Mouse (Mus musculus): Measurements from ENCODE around the gene Fam241a. TPM values are rescaled to one million over a fixed set of nuclear protein-coding genes. Genes with fewer than 3 reads are reported as not detected.

Gene Fam241a
- 2.7 and 3.9 TPM in 2 replicates for polyA plus RNA-seq (2016; fragmentation: Nextera tagmentation; extraction: Ambion mirVana)

- Histone ChIP-seq H3K27ac (replicated peaks) (peak within 1 kb of the TSS; percentile 83), H3K9me3 (no peaks in the 10 kb centered on the region), H3K4me3 (peak within 1 kb of the TSS; percentile 80), H3K27me3 (replicated peaks; ENCODE audit: low read depth, poor library complexity, severe bottlenecking) (peaks cover 19% of the 10 kb centered on the region), H3K4me1 (0 out of 2 replicates have a peak, but pooled peaks cover 5% of the 10 kb centered on the region), H3K36me3 (replicated peaks) (no peaks in the 10 kb centered on the region)
- WGBS, result 1% methylated on average over 94 of the region's 94 CpGs
- DNase-seq (ENCODE audit: low spot score), result peak; percentile 93
Measured at GRCm38 (mm10) chr3:127895792-127896541, at the start of gene Fam241a. Gene Fam241a, minus strand, starts transcription at chr3:127896324.

GRCm38 (mm10) chr3:127932453-127932852 is 36.3 kb upstream of the Fam241a start:
- Histone ChIP-seq H3K4me1 (no peaks in the 10 kb centered on the region), H3K4me3 (no peak overlapping the region), H3K27me3 (replicated peaks; ENCODE audit: low read depth, poor library complexity, severe bottlenecking) (no peaks in the 10 kb centered on the region), H3K36me3 (replicated peaks) (no peaks in the 10 kb centered on the region), H3K27ac (replicated peaks) (no peak overlapping the region), H3K9me3 (peaks cover 6% of the 10 kb centered on the region; the same call in 1 of the 2 replicates)
- 92% methylated on average over 11 of the region's 11 CpGs for WGBS
- DNase-seq (ENCODE audit: low spot score), result no peak

DNA sequence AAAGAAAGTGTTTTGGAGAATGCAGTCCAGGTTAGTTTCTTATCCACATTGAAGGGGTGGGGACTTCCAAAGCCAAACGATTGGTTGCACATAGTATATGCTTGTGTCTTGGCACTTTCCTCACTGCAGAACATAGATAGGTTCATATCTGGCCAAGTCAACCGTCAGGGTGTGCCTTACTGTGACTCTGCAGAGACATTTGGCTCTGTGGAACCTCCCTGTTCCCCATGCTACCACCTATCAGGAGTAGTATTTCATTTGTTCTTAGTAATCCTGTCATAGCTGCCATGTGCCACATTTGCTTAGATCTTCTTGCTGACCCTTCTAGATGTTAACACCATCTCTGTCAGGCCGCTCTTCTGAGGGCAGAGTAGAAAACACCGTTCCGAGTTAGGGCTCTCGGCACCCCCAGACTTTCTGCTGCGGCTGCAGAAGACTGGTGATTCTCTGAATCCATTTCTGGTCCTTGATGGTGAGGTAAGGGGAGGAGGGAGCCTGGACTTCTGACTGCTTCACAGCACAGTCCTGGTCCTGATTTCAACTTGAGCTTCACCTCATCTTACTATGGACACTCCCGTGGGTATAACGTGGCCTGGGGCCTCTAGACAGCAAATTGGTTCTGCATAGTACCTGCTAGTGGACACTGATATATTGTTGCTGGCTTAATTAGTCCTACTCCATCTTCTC is 34.3 kb upstream of the Fam241a start:
- no peaks in the 10 kb centered on the region for H3K36me3 ChIP-seq (replicated peaks)
- no peak for DNase-seq (ENCODE audit: low spot score)
- no peaks in the 10 kb centered on the region for H3K9me3 ChIP-seq
- no peaks in the 10 kb centered on the region for H3K4me1 ChIP-seq
- no peak overlapping the region for H3K4me3 ChIP-seq
- no peaks in the 10 kb centered on the region for H3K27me3 ChIP-seq (replicated peaks; ENCODE audit: low read depth, poor library complexity, severe bottlenecking)
- 0 out of 2 replicates have a peak overlapping the region, but pooled peaks have one; percentile 30 for H3K27ac ChIP-seq (replicated peaks)
- WGBS, result 84% methylated on average over 9 of the region's 9 CpGs

DNA sequence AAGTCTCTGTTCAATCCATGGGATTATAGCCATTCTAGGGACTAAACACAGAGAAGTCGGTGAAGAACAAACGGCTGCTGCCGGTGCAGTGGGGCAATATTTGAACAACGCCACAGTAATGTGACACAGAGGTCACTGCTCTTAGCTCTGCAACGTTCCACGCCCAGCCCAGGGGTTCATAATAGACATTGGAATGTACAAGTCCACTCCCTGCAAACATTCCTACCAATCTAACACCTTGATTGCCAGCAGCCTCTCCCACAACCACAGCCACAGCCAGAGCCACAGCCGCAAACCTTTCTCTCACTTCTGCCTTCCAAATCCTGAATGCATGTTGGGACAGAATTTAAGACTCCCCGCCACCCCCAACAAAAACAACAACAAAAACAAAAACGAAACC is 33.8 kb upstream of the Fam241a start:
- peak; percentile 19 for DNase-seq (ENCODE audit: low spot score)
- Histone ChIP-seq H3K4me3 (no peak overlapping the region), H3K27ac (replicated peaks) (no peak overlapping the region), H3K27me3 (replicated peaks; ENCODE audit: low read depth, poor library complexity, severe bottlenecking) (no peaks in the 10 kb centered on the region), H3K36me3 (replicated peaks) (no peaks in the 10 kb centered on the region), H3K9me3 (no peaks in the 10 kb centered on the region), H3K4me1 (no peaks in the 10 kb centered on the region)
- 66% methylated on average over 9 of the region's 9 CpGs for WGBS

- Histone ChIP-seq H3K4me1 (no peaks in the 10 kb centered on the region), H3K27ac (replicated peaks) (no peak overlapping the region), H3K27me3 (replicated peaks; ENCODE audit: low read depth, poor library complexity, severe bottlenecking) (no peaks in the 10 kb centered on the region), H3K36me3 (replicated peaks) (no peaks in the 10 kb centered on the region), H3K4me3 (no peak overlapping the region), H3K9me3 (no peaks in the 10 kb centered on the region)
- no peak for DNase-seq (ENCODE audit: low spot score)
- WGBS, result 77% methylated on average over 9 of the region's 9 CpGs
Measured at GRCm38 (mm10) chr3:127926635-127927183, 30.6 kb upstream of the Fam241a start.

DNA sequence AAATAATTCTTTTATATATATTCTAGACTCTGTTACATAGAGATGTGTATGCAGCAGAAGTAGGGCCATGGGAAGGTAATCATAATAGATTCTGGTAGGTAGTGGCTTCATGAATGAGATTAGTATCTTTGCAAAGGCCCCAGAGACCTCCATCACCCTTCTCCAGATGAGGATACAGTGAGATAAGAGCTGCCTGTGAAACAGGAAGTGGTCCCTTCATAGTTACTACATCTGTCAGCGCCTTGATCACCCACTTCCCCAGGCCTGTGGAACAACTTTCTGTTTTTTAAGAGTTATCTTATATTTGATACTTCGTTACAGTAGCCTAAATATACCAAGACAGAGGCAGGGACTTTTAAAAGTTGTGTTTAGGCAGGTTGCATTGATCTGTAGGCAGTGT is 28.3 kb upstream of the Fam241a start:
- Histone ChIP-seq H3K27ac (replicated peaks) (no peak overlapping the region), H3K4me3 (no peak overlapping the region), H3K9me3 (no peaks in the 10 kb centered on the region), H3K4me1 (no peaks in the 10 kb centered on the region), H3K27me3 (replicated peaks; ENCODE audit: low read depth, poor library complexity, severe bottlenecking) (no peaks in the 10 kb centered on the region), H3K36me3 (replicated peaks) (no peaks in the 10 kb centered on the region)
- 82% methylated on average over 2 of the region's 2 CpGs for whole genome bisulfite sequencing
- no peak for DNase-seq (ENCODE audit: low spot score)

GRCm38 (mm10) chr3:127923183-127923582 is 27.1 kb upstream of the Fam241a start:
- H3K4me3 ChIP-seq, result no peak overlapping the region
- no peaks in the 10 kb centered on the region for H3K9me3 ChIP-seq
- H3K27ac ChIP-seq (replicated peaks), result no peak overlapping the region

GRCm38 (mm10) chr3:127922125-127922524 is 26.0 kb upstream of the Fam241a start:
- no peaks in the 10 kb centered on the region for H3K36me3 ChIP-seq (replicated peaks)
- H3K27me3 ChIP-seq (replicated peaks; ENCODE audit: low read depth, poor library complexity, severe bottlenecking), result no peaks in the 10 kb centered on the region
- no peaks in the 10 kb centered on the region for H3K4me1 ChIP-seq
- 66% methylated on average over 5 of the region's 5 CpGs for WGBS
- no peaks in the 10 kb centered on the region for H3K9me3 ChIP-seq
- no peak overlapping the region for H3K27ac ChIP-seq (replicated peaks)
- DNase-seq (ENCODE audit: low spot score), result no peak
- H3K4me3 ChIP-seq, result no peak overlapping the region

More at GRCm38 (mm10) chr3:127923183-127923582, 27.1 kb upstream of the Fam241a start:
- H3K36me3 ChIP-seq (replicated peaks), result no peaks in the 10 kb centered on the region
- 54% methylated on average over 2 of the region's 2 CpGs for WGBS
- no peak for DNase-seq (ENCODE audit: low spot score)
- no peaks in the 10 kb centered on the region for H3K27me3 ChIP-seq (replicated peaks; ENCODE audit: low read depth, poor library complexity, severe bottlenecking)
- H3K4me1 ChIP-seq, result no peaks in the 10 kb centered on the region

DNA sequence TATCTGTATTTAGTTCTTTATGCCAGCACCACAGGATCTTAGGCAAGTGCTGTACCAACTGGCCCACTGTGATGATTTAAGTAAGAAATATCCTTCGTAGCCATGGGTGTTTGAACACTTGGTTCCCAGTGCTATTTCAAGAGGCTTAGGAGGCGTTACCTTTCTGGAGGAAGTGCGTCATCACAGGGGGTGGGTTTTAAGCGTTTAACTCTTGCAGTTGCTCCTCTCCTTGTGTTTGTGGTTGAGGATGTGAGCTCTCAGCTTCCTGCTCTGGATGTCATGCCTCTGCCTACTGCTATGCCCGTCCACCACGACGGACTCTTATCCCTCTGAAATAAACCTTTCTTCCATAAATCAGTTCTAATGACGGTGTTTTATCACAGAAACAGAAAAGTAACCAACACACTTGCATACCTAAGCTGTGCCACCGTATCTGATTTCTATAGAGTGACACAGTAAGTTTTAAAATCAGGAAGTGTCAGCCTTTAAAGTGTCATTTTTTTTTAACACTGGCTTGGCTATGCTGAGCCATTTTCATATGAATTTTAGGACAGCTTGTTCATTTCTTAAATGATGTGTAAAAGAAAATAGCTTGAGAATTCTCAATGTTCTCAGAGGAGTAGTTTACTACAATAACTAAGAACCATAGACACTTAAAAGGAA is 22.0 kb upstream of the Fam241a start:
- H3K36me3 ChIP-seq (replicated peaks), result no peaks in the 10 kb centered on the region
- no peaks in the 10 kb centered on the region for H3K27me3 ChIP-seq (replicated peaks; ENCODE audit: low read depth, poor library complexity, severe bottlenecking)
- H3K4me3 ChIP-seq, result no peak overlapping the region
- no peaks in the 10 kb centered on the region for H3K9me3 ChIP-seq
- peaks cover 13% of the 10 kb centered on the region for H3K4me1 ChIP-seq
- 80% methylated on average over 9 of the region's 9 CpGs for WGBS
- H3K27ac ChIP-seq (replicated peaks), result no peak overlapping the region
- no peak for DNase-seq (ENCODE audit: low spot score)

DNA sequence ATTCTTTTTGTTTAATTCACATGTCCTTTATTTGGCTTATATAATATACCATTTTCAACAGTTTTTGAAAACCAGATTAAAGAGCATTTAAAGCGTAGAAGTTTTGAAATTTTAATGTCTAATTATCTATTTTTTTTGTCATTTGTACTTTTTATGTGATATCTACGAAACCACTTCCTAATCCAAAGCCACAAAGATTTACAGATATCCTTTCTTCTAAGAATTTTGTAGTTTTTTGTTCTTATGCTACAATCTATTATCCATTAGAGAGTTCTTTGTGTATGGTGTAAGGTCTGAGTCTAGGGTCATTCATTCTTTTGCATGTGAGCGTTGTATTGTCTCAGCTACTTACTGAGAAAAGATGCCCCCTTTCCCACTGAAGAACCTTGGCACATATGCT is 21.4 kb upstream of the Fam241a start:
- no peak overlapping the region for H3K4me3 ChIP-seq
- no peaks in the 10 kb centered on the region for H3K9me3 ChIP-seq
- 90% methylated on average over 3 of the region's 3 CpGs for WGBS
- no peaks in the 10 kb centered on the region for H3K36me3 ChIP-seq (replicated peaks)
- no peak for DNase-seq (ENCODE audit: low spot score)
- H3K4me1 ChIP-seq, result peaks cover 13% of the 10 kb centered on the region
- H3K27ac ChIP-seq (replicated peaks), result no peak overlapping the region
- H3K27me3 ChIP-seq (replicated peaks; ENCODE audit: low read depth, poor library complexity, severe bottlenecking), result no peaks in the 10 kb centered on the region

GRCm38 (mm10) chr3:127915656-127916334 is 19.7 kb upstream of the Fam241a start:
- H3K27me3 ChIP-seq (replicated peaks; ENCODE audit: low read depth, poor library complexity, severe bottlenecking), result no peaks in the 10 kb centered on the region
- WGBS, result 82% methylated on average over 3 of the region's 3 CpGs
- peaks cover 13% of the 10 kb centered on the region for H3K4me1 ChIP-seq
- H3K36me3 ChIP-seq (replicated peaks), result no peaks in the 10 kb centered on the region
- H3K4me3 ChIP-seq, result no peak overlapping the region
- DNase-seq (ENCODE audit: low spot score), result no peak
- H3K27ac ChIP-seq (replicated peaks), result no peak overlapping the region
- H3K9me3 ChIP-seq, result no peaks in the 10 kb centered on the region

All from embryonic facial prominence, embryonic 10.5 days (tissue).